Comparison of ENCODE assay signal across 8 mouse cellular contexts in genomic region chr15:82148510-82148911, GRCm38 (mm10). TPM values are rescaled to one million over a fixed set of nuclear protein-coding genes. Genes with fewer than 3 reads are reported as not detected.
A peak's percentile ranks its signal among the peaks of the same experiment; 100 is the strongest.
DNase-seq lines count a peak whose midpoint lies in the region; ATAC-seq lines count a peak whose summit lies in the region.

No protein-coding gene starts in this region.

- H3K9ac ChIP-seq in kidney, embryonic 14.5 days (ENCODE audit: low read depth, low read length), result peak overlapping the region; percentile 90
- peak overlapping the region; percentile 90 for H3K9ac ChIP-seq in hindbrain, embryonic 13.5 days
- H3K9ac ChIP-seq in midbrain, embryonic 13.5 days (replicated peaks), result peak overlapping the region; percentile 90

- H3K4me3 ChIP-seq in kidney, embryonic 14.5 days (ENCODE audit: low read length), result peak overlapping the region; percentile 87
- peak overlapping the region; percentile 71 for H3K4me3 ChIP-seq in hindbrain, embryonic 13.5 days
- H3K4me3 ChIP-seq in midbrain, embryonic 13.5 days (replicated peaks), result peak overlapping the region; percentile 95

- no peak overlapping the region for H3K27ac ChIP-seq in kidney, embryonic 14.5 days (ENCODE audit: low read depth, low read length)
- peak overlapping the region; percentile 99 for H3K27ac ChIP-seq in hindbrain, embryonic 13.5 days
- H3K27ac ChIP-seq in midbrain, embryonic 13.5 days, result peak overlapping the region; percentile 99

- DNase-seq in kidney, adult 9 months, result no peak
- peak; percentile 54 for DNase-seq in R1 (ENCODE audit: low read depth, low spot score)
- DNase-seq in adrenal gland, postnatal 14 days, result no peak
- no peak for DNase-seq in retina, postnatal 1 day
- no peak for DNase-seq in thymus, adult 18-20 months

- peak overlapping the region; percentile 84 for H3K4me2 ChIP-seq in kidney, embryonic 14.5 days (replicated peaks; ENCODE audit: low read depth, low read length)
- H3K4me2 ChIP-seq in hindbrain, embryonic 13.5 days, result peak overlapping the region; percentile 88
- peak overlapping the region; percentile 88 for H3K4me2 ChIP-seq in midbrain, embryonic 13.5 days (replicated peaks)

- 19% methylated on average over 9 of the region's 9 CpGs for WGBS in kidney, embryonic 14.5 days
- 25% methylated on average over 9 of the region's 9 CpGs for WGBS in hindbrain, embryonic 13.5 days
- WGBS in midbrain, embryonic 13.5 days, result 33% methylated on average over 9 of the region's 9 CpGs

- no peaks in the 10 kb centered on the region for H3K9me3 ChIP-seq in kidney, embryonic 14.5 days (ENCODE audit: control insufficient read depth, low read length)
- H3K9me3 ChIP-seq in hindbrain, embryonic 13.5 days, result no peaks in the 10 kb centered on the region
- H3K9me3 ChIP-seq in midbrain, embryonic 13.5 days, result no peaks in the 10 kb centered on the region

- H3K27me3 ChIP-seq in kidney, embryonic 14.5 days (ENCODE audit: control insufficient read depth, insufficient read depth, low read length), result no peaks in the 10 kb centered on the region
- H3K27me3 ChIP-seq in hindbrain, embryonic 13.5 days, result no peaks in the 10 kb centered on the region
- H3K27me3 ChIP-seq in midbrain, embryonic 13.5 days, result no peaks in the 10 kb centered on the region

- peaks cover 5% of the 10 kb centered on the region for H3K36me3 ChIP-seq in kidney, embryonic 14.5 days (ENCODE audit: control insufficient read depth, insufficient read depth, low read length)
- H3K36me3 ChIP-seq in hindbrain, embryonic 13.5 days, result peaks cover 4% of the 10 kb centered on the region; the same call in 1 of the 2 replicates
- H3K36me3 ChIP-seq in midbrain, embryonic 13.5 days, result peaks cover 8% of the 10 kb centered on the region; the same call in 1 of the 2 replicates

- ATAC-seq in kidney, embryonic 14.5 days (ENCODE audit: low FRiP score, low TSS enrichment), result no peak
- ATAC-seq in hindbrain, embryonic 13.5 days (ENCODE audit: low FRiP score), result no peak
- no peak for ATAC-seq in midbrain, embryonic 13.5 days

- peaks cover 24% of the 10 kb centered on the region for H3K4me1 ChIP-seq in kidney, embryonic 14.5 days (ENCODE audit: control insufficient read depth, insufficient read depth, low read length)
- peaks cover 72% of the 10 kb centered on the region for H3K4me1 ChIP-seq in hindbrain, embryonic 13.5 days (replicated peaks)
- peaks cover 69% of the 10 kb centered on the region for H3K4me1 ChIP-seq in midbrain, embryonic 13.5 days (replicated peaks)

RNA-seq across cellular contexts. Expression of gene Srebf2, which starts 1.5 kb away (rescaled TPM):
- polyA plus RNA-seq in kidney, embryonic 14.5 days (2014; fragmentation: Nextera tagmentation; extraction: Ambion mirVana), result 76.9 and 114 TPM in 2 replicates
- polyA plus RNA-seq in hindbrain, embryonic 13.5 days (2015; fragmentation: Nextera tagmentation; extraction: Ambion mirVana), result 179 and 193 TPM in 2 replicates
- polyA plus RNA-seq in midbrain, embryonic 13.5 days (2015; fragmentation: Nextera tagmentation; extraction: Ambion mirVana), result 225 and 230 TPM in 2 replicates
- 46.9 and 49.2 TPM in 2 replicates for total RNA-seq in adrenal gland, postnatal 14 days (2021)

RNA-seq across cellular contexts. Expression of gene Ccdc134, which starts 20.8 kb away (rescaled TPM):
- polyA plus RNA-seq in kidney, embryonic 14.5 days (2014; fragmentation: Nextera tagmentation; extraction: Ambion mirVana), result 12.8 and 19.6 TPM in 2 replicates
- 13.0 and 14.8 TPM in 2 replicates for polyA plus RNA-seq in hindbrain, embryonic 13.5 days (2015; fragmentation: Nextera tagmentation; extraction: Ambion mirVana)
- polyA plus RNA-seq in midbrain, embryonic 13.5 days (2015; fragmentation: Nextera tagmentation; extraction: Ambion mirVana), result 12.0 and 14.0 TPM in 2 replicates
- total RNA-seq in adrenal gland, postnatal 14 days (2021), result 6.6 and 12.1 TPM in 2 replicates
